Mouse (Mus musculus) testis, adult 2 months (tissue): Measurements from ENCODE around the gene Foxn3. TPM values are rescaled to one million over a fixed set of nuclear protein-coding genes. Genes with fewer than 3 reads are reported as not detected.

Experiments
- H3K27ac ChIP-seq: fragments of 200-500 bp; 2 replicates; pipeline ENCODE4 v1.5.1; 2012; ENCODE audit warnings: low read depth, low read length; ENCODE audit not compliant: control insufficient read depth, insufficient read depth
- H3K27me3 ChIP-seq: fragments of 200-500 bp; 2 replicates; pipeline ENCODE4 v1.6.1; 2012; ENCODE audit warnings: mild to moderate bottlenecking, low read length, moderate library complexity; ENCODE audit not compliant: control insufficient read depth, insufficient read depth
- H3K36me3 ChIP-seq: fragments of 200-500 bp; 2 replicates; pipeline ENCODE4 v1.6.1; 2012; ENCODE audit warnings: mild to moderate bottlenecking, low read length; ENCODE audit not compliant: control insufficient read depth, insufficient read depth
- H3K4me1 ChIP-seq: fragments of 200-500 bp; 2 replicates; pipeline ENCODE4 v1.6.1; 2012; ENCODE audit warnings: low read length; ENCODE audit not compliant: control insufficient read depth, insufficient read depth
- H3K4me3 ChIP-seq: fragments of 200-500 bp; 2 replicates; pipeline ENCODE4 v1.5.1; 2012; ENCODE audit warnings: low read depth, mild to moderate bottlenecking, low read length, moderate library complexity, mixed read lengths; ENCODE audit not compliant: control insufficient read depth
- CTCF ChIP-seq: fragments of 200-500 bp; IDR thresholded peaks from 2 replicates; pipeline ENCODE4 v1.5.1; 2012; ENCODE audit warnings: low read depth, mild to moderate bottlenecking, inconsistent platforms, low read length, moderate library complexity; ENCODE audit not compliant: control insufficient read depth, insufficient read depth, insufficient replicate concordance
- POLR2A ChIP-seq: fragments of 200-500 bp; IDR thresholded peaks from 2 replicates; pipeline ENCODE4 v1.6.1; 2012; ENCODE audit warnings: low read depth, mild to moderate bottlenecking, inconsistent platforms, low read length, moderate library complexity; ENCODE audit not compliant: control insufficient read depth
- polyA plus RNA-seq: library from polyadenylated mRNA; depleted of rRNA; stranded (reverse); fragments of >200 nt; gene quantifications from 2 replicates; pipeline ENCODE4 v1.2.3, GENCODE M21; 2012

Gene Foxn3
- polyA plus RNA-seq, 1 experiment = 7.3 TPM

DNA sequence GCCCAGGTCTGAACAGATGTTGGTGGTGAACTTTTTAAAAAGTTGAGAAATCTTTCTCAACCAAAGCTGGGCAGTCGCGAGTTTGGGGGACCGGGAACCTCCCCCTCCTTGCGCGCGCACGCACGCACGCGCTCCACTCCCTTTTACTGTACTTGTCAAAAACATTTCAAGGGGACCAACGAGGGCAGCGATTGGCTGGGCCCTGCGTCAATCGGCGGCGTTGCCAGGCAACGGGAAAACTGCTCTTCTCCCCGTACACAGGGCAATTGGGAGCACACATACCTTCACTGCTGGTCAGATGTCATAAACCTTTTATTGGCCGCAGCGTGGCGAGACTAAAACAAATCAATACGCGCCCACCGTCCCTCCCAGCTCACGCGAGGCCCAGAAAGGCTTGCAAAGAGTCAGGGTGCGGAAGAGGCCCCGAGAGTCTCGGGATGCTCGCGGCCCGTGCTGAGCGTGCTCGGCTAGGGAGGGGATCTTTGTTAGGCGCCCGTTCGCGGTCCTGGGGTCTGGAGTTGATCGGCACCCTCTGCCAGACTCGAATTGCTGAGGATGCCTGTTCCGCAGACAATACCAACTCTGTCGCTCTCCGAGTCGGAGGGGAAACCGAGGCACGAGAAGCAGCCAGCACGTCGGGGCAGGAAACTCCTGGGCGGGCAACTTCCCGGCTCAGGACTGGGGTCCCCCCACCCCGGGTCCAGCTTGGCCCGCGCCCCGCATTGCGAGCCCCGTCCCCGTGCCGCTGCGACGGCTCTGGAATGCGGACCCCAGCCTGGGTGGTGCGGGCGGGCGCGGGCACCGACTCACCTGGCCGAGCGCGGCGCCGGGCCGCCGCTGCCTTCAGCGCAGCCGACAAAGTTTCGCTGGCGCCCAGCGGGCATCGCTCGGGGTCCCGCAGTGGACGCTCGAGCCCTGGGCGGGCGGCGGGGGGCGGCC is 171.2 kb downstream of the Foxn3 start:
- TF ChIP-seq CTCF (no peak), POLR2A (peak; percentile 57; the same call in 1 of the 2 replicates)
- Histone ChIP-seq H3K27ac (peak overlapping the region; percentile 84), H3K36me3 (no peaks in the 10 kb centered on the region), H3K4me3 (peak overlapping the region; percentile 83), H3K27me3 (no peaks in the 10 kb centered on the region), H3K4me1 (peaks cover 10% of the 10 kb centered on the region)

DNA sequence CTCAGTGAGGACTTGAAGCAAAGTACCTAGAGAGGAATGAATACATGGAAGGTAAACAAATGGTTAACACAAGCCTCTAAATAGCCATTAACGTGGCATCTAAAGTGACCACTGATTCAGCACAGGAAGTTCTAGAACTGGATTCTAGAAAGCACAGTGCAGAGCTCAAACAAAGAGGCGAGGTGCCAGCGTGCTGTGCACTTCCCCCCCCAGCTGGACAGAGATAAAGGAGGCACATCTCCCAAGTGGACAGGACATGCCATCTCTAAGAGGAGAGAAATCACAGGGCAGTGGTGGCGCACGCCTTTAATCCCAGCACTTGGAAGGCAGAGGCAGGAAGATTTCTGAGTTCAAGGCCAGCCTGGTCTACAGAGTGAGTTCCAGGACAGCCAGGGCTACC is 173.0 kb downstream of the Foxn3 start:
- TF ChIP-seq POLR2A (no peak), CTCF (no peak)
- Histone ChIP-seq H3K36me3 (no peaks in the 10 kb centered on the region), H3K27ac (no peak overlapping the region), H3K27me3 (no peaks in the 10 kb centered on the region), H3K4me3 (no peak overlapping the region), H3K4me1 (peaks cover 10% of the 10 kb centered on the region)

DNA sequence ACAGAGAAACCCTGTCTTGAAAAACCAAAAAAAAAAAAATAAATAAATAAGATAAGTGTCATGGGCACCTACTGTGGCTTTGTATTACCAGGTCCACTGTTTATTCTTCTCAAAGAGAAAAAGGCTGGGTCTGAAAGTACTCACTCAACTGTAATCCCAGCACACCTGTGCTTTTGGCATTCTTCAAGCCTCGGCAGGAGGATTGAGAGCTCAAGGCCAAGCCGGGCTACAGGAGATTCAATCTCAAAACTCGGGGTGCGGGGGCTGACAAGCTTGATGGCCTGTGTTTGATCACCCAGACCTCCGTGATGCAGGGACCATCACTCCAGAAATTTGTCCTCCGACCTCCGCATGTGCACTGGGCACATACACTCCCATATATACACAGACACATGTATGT is 174.1 kb downstream of the Foxn3 start:
- no peak overlapping the region for H3K4me3 ChIP-seq
- no peaks in the 10 kb centered on the region for H3K27me3 ChIP-seq
- no peak for TF ChIP-seq POLR2A
- no peak for TF ChIP-seq CTCF
- no peaks in the 10 kb centered on the region for H3K36me3 ChIP-seq
- H3K4me1 ChIP-seq = peaks cover 10% of the 10 kb centered on the region
- H3K27ac ChIP-seq = no peak overlapping the region

DNA sequence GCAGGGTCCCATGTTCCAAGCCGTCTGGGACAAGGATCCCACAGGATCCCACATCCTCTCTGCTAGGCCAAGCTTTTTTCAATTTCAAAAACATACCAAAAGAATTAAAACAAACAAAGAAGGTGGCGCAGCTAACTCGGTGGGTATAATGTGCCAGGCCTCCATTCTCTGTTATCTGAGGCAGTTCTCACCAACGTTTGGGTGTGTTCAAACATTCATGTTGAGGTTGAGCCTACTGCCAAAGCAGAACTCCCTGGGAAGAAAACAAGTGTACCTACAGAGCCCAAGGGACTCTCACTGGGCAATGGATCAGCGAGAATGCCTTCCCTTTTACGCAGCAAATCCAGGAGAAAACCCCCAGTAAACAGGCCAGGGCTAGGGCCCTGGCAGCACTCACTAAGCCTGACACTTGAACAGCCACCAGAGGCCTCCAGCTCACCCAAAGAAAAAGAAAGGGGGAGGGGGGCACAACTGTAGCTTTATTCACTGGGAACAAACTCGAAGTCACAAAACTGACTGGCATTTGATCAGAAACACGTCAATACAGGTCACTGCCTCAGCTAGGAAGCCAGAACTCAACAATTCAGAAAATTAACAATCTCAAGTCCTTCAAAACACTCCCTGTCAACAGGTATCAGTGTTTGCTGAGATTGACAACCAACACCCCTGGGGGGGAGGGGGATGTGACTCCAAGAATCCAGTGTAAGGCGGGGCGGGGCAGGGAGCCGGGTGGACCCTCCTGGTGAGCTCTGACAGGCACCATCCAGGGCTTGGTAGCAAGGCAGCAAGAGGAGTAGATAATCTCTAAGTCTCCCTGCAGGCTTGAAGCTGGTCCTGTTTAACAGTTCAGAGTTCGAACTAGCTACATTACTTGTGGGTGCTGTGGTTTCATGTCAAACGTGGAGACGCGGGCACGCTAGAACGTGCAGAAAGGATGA is 177.2 kb downstream of the Foxn3 start:
- Histone ChIP-seq H3K27ac (no peak overlapping the region), H3K4me3 (no peak overlapping the region), H3K27me3 (no peaks in the 10 kb centered on the region), H3K36me3 (no peaks in the 10 kb centered on the region), H3K4me1 (0 out of 2 replicates have a peak, but pooled peaks cover 2% of the 10 kb centered on the region)
- no peak for TF ChIP-seq POLR2A
- no peak for TF ChIP-seq CTCF

DNA sequence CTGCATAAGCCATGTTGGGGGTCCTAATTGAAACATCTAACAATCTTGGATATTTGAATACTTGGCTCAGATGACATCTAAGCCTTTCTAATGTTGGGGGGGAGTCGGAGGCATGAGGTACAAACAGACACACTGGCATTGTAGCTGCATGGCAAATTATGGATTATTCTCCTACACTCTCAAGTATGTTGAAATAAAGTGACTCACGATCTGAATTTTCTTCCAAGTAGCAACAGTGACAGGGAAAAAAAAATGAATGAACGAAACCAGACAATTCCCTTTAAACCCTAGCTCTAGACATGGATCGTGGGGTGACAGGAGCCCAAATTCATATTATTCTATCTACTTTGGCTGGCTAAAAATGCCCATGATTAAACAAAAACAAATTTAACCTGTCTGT is 178.3 kb downstream of the Foxn3 start:
- Histone ChIP-seq H3K4me1 (0 out of 2 replicates have a peak, but pooled peaks cover 2% of the 10 kb centered on the region), H3K36me3 (no peaks in the 10 kb centered on the region), H3K4me3 (no peak overlapping the region), H3K27ac (no peak overlapping the region), H3K27me3 (no peaks in the 10 kb centered on the region)
- TF ChIP-seq POLR2A = no peak
- TF ChIP-seq CTCF = no peak

DNA sequence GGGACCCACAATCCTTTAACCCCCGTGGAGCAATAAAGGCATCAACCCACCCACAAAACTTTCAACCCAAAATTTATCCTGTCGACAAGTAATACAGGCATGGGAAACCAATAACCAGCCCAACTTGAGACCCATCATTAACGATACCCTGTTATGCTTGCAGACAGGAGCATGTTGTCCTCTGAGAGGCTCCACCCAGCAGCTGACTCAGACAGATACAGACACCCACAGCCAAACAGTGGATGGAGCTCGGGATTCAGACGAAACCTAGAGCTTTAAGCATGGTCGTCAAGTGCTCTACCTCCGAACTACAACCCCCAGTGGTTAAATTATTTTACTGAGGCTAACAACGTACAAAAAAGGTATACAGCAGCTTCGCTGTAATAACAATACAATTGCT is 182.1 kb downstream of the Foxn3 start:
- H3K27me3 ChIP-seq = no peaks in the 10 kb centered on the region
- H3K36me3 ChIP-seq = no peaks in the 10 kb centered on the region
- no peak overlapping the region for H3K27ac ChIP-seq
- no peak overlapping the region for H3K4me3 ChIP-seq
- TF ChIP-seq CTCF (no peak), POLR2A (no peak)
- no peaks in the 10 kb centered on the region for H3K4me1 ChIP-seq

DNA sequence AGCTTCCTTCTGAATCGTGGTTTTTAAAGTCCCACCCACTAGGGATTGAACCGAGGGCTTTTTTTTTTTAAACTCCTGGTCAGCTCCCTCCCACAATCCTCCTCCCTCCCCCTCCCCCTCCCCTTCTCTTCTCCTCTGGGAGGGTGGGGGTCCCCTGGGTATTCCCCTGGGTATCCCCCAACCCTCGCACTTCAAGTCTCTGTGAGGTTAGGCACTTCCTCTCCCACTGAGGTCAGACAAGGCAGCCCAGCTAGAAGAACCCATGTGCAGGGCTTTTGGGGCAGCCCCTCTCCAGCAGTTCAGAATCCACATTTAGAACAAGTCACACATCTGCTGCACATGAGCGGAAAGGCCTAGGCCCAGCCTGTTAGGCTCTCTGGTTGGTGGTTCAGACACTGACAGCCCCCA is 182.5 kb downstream of the Foxn3 start:
- H3K27me3 ChIP-seq = no peaks in the 10 kb centered on the region
- no peak overlapping the region for H3K4me3 ChIP-seq
- H3K27ac ChIP-seq = no peak overlapping the region
- no peaks in the 10 kb centered on the region for H3K4me1 ChIP-seq
- TF ChIP-seq CTCF = no peak
- no peak for TF ChIP-seq POLR2A
- no peaks in the 10 kb centered on the region for H3K36me3 ChIP-seq
